Mouse (Mus musculus) embryonic fibroblast, embryonic 13.5 days (primary cell): ENCODE results near the gene Mrpl58. TPM values are rescaled to one million over a fixed set of nuclear protein-coding genes. Genes with fewer than 3 reads are reported as not detected.
"Not testable (repeated sequence)": the region's sequence is repeated elsewhere in the genome, so short reads cannot be mapped to it uniquely, and the experiment has no call there.

Experiments
- H3K27ac ChIP-seq: 2 replicates; pipeline ENCODE4 v1.5.1; 2012; ENCODE audit warnings: low read length, control low read depth, inconsistent platforms; ENCODE audit not compliant: insufficient read depth
- H3K4me1 ChIP-seq: 2 replicates; pipeline ENCODE4 v1.6.1; 2011; ENCODE audit warnings: low read length; ENCODE audit not compliant: control insufficient read depth, insufficient read depth
- H3K4me3 ChIP-seq: 2 replicates; pipeline ENCODE4 v1.5.1; 2011; ENCODE audit warnings: mild to moderate bottlenecking, control low read depth, low read length; ENCODE audit not compliant: insufficient read depth
- CTCF ChIP-seq: IDR thresholded peaks from 2 replicates; pipeline ENCODE4 v1.5.1; 2011; ENCODE audit warnings: mild to moderate bottlenecking, control low read depth, low read length, moderate library complexity, borderline replicate concordance; ENCODE audit not compliant: insufficient read depth
- POLR2A ChIP-seq: IDR thresholded peaks from 2 replicates; pipeline ENCODE4 v1.6.1; 2011; ENCODE audit warnings: low read depth, mild to moderate bottlenecking, control low read depth, low read length, moderate library complexity
- polyA plus RNA-seq: library from polyadenylated mRNA; stranded (reverse); fragments of >200 nt; gene quantifications from 2 replicates; pipeline ENCODE4 v1.2.4, GENCODE M21; 2011; ENCODE audit warnings: low read depth; ENCODE audit not compliant: missing spikeins, insufficient read length

Mrpl58 gene
- polyA plus RNA-seq, 1 experiment, result 46.6 TPM

DNA sequence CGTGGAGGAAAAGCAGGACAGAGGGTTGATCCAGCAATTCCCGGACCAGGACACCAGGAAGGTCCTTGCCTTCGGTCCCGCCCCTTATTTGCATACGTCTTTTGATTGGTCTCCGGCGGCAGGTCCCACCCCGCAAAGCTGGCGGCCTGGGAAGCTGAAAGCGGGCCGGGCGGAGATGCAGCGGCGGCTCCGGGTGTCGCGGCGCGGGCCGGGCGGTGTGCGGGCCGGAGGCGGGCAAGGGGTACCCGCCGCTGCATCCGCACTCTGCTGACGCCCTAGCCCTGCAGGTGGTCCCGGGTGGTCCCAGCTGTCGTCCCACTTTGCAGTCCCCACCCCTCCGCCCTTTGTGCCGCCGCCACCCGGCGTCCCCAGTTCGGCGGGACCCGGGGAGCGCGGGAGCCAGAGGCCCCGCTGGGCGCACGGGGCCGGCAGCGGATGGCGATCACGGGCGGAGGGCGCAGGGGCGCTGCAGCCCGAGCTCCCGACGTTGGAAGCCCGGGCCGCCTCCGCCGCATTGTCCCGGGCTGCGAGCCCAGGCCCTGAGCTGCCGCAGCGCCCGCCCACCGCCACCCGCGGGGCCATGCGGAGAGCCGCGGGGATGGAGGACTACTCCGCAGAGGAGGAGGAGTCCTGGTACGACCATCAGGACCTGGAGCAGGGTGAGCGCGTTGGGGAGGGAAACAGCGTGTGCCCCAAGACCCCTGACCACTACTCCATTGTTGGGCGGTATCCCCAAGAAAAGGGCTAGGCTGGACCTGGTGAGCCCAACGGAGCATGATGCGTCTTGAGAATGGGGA is 21.6 kb upstream of the Mrpl58 start, which contains the start of gene Cdr2l:
Cdr2l (plus strand) TSS at position 174 of the 797 bp plus-strand sequence.
- H3K4me3 ChIP-seq, result peak within 1 kb of the TSS; percentile 73
- TF ChIP-seq POLR2A (peak; percentile 80), CTCF (no peak)

DNA sequence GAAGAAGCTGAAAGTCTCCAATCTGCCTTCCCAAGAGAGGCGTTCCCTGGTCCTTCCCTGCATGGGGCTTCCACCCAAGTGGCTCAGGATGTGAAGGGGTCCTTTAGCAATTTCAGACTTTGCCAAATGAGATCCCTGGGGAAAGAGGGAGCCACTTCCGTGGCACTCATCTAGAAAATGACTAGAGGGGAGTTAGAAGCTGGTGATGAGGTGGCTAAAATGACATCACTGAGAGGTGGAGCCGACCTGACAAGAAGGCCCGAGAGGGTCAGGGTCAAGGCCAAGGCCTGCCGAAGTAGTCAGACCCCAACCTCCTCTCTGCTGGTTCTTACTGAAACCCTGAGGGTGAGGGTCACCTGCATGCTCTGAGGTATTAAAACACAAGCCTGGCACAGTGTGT is 20.7 kb upstream of the Mrpl58 start:
- Histone ChIP-seq H3K4me3 (peak overlapping the region; percentile 73), H3K4me1 (peaks cover 21% of the 10 kb centered on the region), H3K27ac (peak overlapping the region; percentile 14)
- TF ChIP-seq POLR2A (peak; percentile 27; the same call in 1 of the 2 replicates), CTCF (no peak)

More for the DNA sequence above, 21.6 kb upstream of the Mrpl58 start, which contains the start of gene Cdr2l:
- Histone ChIP-seq H3K27ac (peak within 1 kb of the TSS; percentile 20), H3K4me1 (peaks cover 21% of the 10 kb centered on the region)

DNA sequence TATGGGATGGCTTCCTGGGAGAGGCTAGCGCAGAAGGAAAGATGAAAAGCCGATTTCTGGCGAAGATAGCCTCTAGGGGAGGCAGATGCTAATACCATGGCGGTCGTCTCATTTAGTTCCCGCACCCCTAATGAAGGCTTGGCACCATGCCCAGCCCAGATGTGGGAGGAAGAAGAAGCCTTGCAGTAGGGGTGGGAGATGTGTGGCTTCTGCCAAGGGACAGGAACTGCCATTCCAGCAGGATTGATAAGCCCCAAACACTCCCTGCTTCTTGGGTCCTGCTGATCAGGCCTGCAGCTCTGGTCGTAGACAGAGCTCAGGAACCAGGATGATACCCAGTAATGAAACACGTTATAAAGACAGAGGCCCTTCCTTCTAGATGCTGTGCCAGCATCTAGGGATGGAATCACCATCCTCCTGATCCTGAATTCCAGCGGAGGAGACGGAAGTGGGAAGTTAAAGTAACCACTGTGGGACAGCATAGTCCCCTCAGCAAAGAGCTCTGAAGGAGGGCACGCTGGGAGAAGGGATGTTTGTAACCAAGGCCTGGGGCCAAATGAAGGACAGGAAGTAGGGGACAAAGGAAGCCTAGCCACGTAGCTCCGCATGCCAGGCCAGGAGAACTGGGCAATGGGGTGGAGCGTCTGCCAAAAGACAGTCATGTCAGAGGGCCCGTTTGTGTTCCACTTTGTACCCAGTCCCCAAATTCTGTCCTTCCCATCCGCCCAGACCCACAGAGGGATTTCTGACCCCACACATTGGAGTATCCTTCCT is 19.7 kb upstream of the Mrpl58 start:
- Histone ChIP-seq H3K4me3 (peak overlapping the region; percentile 73), H3K27ac (peak overlapping the region; percentile 14), H3K4me1 (peaks cover 21% of the 10 kb centered on the region)
- no peak for TF ChIP-seq POLR2A
- TF ChIP-seq CTCF, result no peak

DNA sequence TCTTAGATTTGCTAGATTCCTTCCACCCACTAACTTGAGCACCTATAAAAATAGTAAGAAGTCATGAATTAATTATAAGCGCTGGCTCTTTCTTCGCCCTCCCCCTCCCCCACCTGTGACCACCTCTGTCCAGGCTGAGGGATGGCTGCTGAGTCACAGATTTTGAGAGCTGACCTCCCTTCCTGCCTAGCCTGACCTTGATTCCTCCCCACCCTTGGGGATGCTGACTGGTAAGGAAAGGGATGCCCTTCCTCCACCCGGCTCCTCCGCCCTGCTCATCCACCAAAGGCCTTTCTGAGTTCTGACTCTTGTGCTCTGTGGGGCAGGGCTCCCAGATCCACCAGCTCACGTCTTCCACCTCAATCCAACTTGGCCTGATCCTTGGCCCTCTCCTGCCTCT is 19.0 kb upstream of the Mrpl58 start:
- TF ChIP-seq POLR2A, result no peak
- TF ChIP-seq CTCF, result no peak
- no peak overlapping the region for H3K4me3 ChIP-seq

DNA sequence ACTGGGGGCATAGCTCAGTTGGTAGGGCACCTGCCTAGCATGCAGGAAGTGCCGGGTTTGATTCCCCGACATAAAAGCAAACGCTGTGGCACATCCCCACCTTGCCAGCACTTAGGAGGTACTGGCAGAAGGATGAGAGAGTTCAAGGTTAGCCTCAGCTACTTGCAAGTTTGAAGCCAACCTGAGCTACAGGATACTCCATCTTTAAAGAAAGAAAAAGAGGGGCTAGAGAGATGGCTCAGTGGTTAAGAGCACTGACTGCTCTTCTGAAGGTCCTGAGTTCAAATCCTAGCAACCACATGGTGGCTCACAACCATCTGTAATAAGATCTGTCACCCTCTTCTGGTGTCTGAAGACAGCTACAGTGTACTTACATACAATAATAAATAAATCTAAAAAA is 16.7 kb upstream of the Mrpl58 start:
- H3K27ac ChIP-seq, H3K4me3 ChIP-seq: not testable (repeated sequence)
- peaks cover 21% of the 10 kb centered on the region for H3K4me1 ChIP-seq

More for the DNA sequence above, 19.0 kb upstream of the Mrpl58 start:
- Histone ChIP-seq H3K27ac (no peak overlapping the region), H3K4me1 (peaks cover 21% of the 10 kb centered on the region)

DNA sequence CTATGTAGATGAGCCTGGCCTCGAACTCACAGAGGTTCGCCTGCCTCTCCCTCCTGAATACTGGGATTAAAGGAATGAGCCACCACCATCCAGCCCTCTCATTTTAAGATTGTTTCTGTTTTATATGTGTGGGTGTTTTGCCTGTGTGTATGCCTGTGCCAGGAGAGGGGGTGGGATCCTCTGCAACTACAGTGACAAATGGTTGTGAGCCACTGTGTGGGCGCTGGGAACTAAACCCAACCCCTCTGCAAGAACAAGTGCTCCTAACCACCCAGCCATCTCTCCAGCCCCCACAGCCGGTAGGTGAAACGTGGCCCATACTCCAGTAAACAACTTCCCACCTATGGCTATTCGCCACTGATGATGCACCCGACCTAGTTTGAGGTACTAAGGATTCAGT is 12.2 kb upstream of the Mrpl58 start:
- Histone ChIP-seq H3K27ac (no peak overlapping the region), H3K4me3 (no peak overlapping the region), H3K4me1 (no peaks in the 10 kb centered on the region)
- TF ChIP-seq CTCF, result no peak
- no peak for TF ChIP-seq POLR2A

DNA sequence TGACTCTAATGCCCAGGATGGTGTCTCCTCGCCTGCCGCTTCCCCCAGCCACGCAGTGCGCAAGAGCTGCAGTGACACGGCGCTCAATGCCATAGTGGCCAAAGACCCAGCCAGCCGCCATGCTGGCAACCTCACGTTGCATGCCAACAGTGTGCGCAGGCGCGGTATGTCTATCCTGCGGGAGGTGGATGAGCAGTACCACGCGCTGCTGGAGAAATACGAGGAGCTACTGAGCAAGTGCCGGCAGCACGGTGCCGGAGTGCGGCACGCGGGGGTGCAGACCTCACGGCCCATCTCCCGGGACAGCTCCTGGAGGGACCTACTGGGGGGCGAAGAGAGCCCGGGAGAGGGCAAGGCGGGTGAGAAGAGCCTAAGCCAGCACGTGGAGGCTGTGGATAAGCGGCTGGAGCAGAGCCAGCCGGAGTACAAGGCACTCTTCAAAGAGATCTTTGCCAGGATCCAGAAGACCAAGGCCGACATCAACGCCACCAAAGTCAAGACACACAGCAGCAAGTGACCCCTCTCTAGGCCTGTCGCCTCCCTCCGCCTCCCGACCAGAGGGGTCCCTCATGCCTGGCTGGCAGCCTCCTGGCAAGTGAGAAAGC is 9.7 kb upstream of the Mrpl58 start:
- Histone ChIP-seq H3K4me1 (no peaks in the 10 kb centered on the region), H3K4me3 (no peak overlapping the region), H3K27ac (no peak overlapping the region)
- no peak for TF ChIP-seq POLR2A
- TF ChIP-seq CTCF, result no peak

DNA sequence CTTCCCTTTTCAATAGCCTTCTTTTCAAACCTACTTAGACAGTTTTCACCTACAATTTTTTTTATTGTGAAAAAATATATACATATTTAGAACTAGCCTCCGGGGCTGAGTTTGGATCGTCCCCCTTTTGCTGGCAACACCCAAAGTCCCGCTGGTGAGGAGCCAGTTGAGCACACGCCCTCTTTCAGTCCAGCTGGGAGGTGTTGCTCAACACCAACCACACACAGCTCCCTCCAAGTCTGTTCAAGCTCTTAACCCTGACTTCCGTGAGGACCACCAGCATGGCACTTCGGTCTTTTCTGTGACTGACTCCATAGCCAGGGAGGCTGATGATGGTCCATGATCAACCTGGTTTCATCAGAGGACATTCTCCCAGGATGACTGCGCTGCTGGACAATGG is 5.5 kb upstream of the Mrpl58 start:
- Histone ChIP-seq H3K4me1 (no peaks in the 10 kb centered on the region), H3K27ac (no peak overlapping the region), H3K4me3 (no peak overlapping the region)
- TF ChIP-seq CTCF (no peak), POLR2A (no peak)

DNA sequence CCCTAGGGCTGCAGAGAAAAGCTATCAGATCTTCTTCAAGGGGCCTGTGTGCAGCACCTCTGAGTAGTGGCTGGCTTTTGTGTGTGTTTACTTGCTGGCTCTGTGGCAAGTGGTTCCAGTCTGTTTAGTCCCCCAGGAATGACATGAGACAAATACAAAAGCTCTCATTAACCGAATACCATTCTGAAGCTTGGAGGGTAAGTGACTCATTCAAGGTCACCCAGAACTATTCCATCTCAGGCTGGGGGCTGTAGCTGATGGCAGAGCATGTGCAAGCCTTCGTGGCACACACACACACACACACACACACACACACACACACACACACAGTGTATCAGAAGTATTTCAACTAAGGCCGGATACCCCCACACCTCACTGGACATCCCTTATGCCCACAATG is 3.4 kb upstream of the Mrpl58 start:
- TF ChIP-seq CTCF, result no peak
- TF ChIP-seq POLR2A, result no peak
- Histone ChIP-seq H3K4me3 (no peak overlapping the region), H3K4me1 (0 out of 2 replicates have a peak, but pooled peaks cover 2% of the 10 kb centered on the region), H3K27ac (no peak overlapping the region)
